Mouse (Mus musculus) embryonic facial prominence, embryonic 12.5 days (tissue): Measurements from ENCODE around the gene Lexm. TPM values are rescaled to one million over a fixed set of nuclear protein-coding genes. Genes with fewer than 3 reads are reported as not detected.

Experiments
- ATAC-seq: fragments of 200-750 bp; cut with Nextera tagmentation; 2 replicates; pipeline ENCODE4 v1.8.0; 2017; ENCODE audit not compliant: insufficient number of reproducible peaks, insufficient read depth, low FRiP score, low TSS enrichment
- H3K27ac ChIP-seq: fragments of 300-500 bp; sonication (generic); 2 replicates; pipeline ENCODE4 v1.5.1; 2016; ENCODE audit warnings: mild to moderate bottlenecking
- H3K27me3 ChIP-seq: fragments of 300-500 bp; sonication (generic); 2 replicates; pipeline ENCODE4 v1.6.1; 2016; ENCODE audit warnings: mild to moderate bottlenecking, moderate library complexity
- H3K36me3 ChIP-seq: fragments of 300-500 bp; sonication (generic); 2 replicates; pipeline ENCODE4 v1.6.1; 2016; ENCODE audit warnings: mild to moderate bottlenecking
- H3K4me1 ChIP-seq: fragments of 300-500 bp; sonication (generic); 2 replicates; pipeline ENCODE4 v1.6.1; 2016
- H3K4me2 ChIP-seq: fragments of 300-500 bp; sonication (generic); replicated peaks from 2 replicates; pipeline ENCODE4 v1.6.1; 2016; ENCODE audit warnings: mild to moderate bottlenecking, moderate library complexity
- H3K4me3 ChIP-seq: fragments of 300-500 bp; sonication (generic); 2 replicates; pipeline ENCODE4 v1.5.1; 2016; ENCODE audit warnings: mild to moderate bottlenecking
- H3K9ac ChIP-seq: fragments of 300-500 bp; sonication (generic); 2 replicates; pipeline ENCODE4 v1.6.1; 2016; ENCODE audit warnings: mild to moderate bottlenecking, moderate library complexity
- H3K9me3 ChIP-seq: fragments of 300-500 bp; sonication (generic); 2 replicates; pipeline ENCODE4 v1.6.1; 2016; ENCODE audit warnings: mild to moderate bottlenecking, moderate library complexity
- WGBS: fragments of 180-500 bp; shearing (Covaris S2); methylation state at CpG from one replicate; pipeline ENCODE4 v1.1.7; 2016; 5-methylcytosine and 5-hydroxymethylcytosine counted together
- polyA plus RNA-seq: library from polyadenylated mRNA; unstranded; fragments of >200 nt; fragmentation: Nextera tagmentation; extraction: Ambion mirVana; gene quantifications from 2 replicates; pipeline ENCODE4 v1.2.1, GENCODE M21; 2016

The Lexm gene
- polyA plus RNA-seq, 1 experiment from 2014 or later = 0.40 TPM

DNA sequence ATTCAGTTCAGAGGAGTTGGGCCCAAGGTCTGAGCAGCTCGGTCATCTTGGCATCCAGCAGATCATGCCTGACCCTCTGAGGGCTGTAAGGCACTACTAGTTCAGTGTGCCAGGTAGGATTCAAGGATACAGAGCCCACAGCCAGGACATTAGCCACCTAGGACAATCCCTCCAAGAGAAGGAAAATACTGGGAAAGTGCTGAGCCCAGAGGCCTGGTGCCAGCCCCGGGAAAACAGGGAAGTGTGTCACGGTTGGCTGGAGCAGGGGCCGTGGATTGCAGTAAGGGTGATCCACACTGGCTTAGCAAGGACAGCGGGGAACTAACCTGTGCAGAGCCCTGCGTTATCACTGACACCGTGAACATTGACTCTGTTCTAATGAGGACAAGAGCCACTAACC, 39.5 kb downstream of the Lexm start:
- H3K36me3 ChIP-seq = peaks cover 89% of the 10 kb centered on the region
- no peak for ATAC-seq
- H3K4me1 ChIP-seq = no peaks in the 10 kb centered on the region
- WGBS = 83% methylated on average over 7 of the region's 7 CpGs
- no peaks in the 10 kb centered on the region for H3K9me3 ChIP-seq
- no peak overlapping the region for H3K27ac ChIP-seq
- no peak overlapping the region for H3K4me2 ChIP-seq
- H3K4me3 ChIP-seq = no peak overlapping the region
- H3K9ac ChIP-seq = no peak overlapping the region
- H3K27me3 ChIP-seq = no peaks in the 10 kb centered on the region

DNA sequence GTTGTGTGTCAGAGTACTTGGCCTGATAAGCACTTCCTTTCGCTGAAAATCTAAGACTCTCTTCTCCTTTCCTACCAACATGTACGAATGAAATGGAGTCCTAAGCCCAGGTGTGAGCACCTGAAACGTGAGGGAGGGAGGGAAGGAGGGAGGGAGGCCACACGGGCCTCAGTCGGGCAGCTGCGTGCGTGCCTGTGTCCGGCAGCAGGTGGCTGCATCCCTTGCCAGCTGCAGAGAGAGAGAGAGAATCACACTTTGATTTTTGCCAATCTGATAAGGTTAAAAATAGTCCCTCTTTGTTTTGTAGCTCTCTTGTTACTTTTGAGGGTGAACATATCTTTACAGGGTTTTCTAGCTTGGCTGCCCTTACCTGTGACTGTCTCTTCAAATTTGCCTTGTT, 42.0 kb downstream of the Lexm start:
- Histone ChIP-seq H3K27ac (no peak overlapping the region), H3K9ac (no peak overlapping the region), H3K4me3 (no peak overlapping the region), H3K4me1 (no peaks in the 10 kb centered on the region), H3K9me3 (no peaks in the 10 kb centered on the region), H3K27me3 (no peaks in the 10 kb centered on the region), H3K36me3 (peaks cover 87% of the 10 kb centered on the region), H3K4me2 (no peak overlapping the region)
- no peak for ATAC-seq
- 89% methylated on average over 8 of the region's 8 CpGs for WGBS

DNA sequence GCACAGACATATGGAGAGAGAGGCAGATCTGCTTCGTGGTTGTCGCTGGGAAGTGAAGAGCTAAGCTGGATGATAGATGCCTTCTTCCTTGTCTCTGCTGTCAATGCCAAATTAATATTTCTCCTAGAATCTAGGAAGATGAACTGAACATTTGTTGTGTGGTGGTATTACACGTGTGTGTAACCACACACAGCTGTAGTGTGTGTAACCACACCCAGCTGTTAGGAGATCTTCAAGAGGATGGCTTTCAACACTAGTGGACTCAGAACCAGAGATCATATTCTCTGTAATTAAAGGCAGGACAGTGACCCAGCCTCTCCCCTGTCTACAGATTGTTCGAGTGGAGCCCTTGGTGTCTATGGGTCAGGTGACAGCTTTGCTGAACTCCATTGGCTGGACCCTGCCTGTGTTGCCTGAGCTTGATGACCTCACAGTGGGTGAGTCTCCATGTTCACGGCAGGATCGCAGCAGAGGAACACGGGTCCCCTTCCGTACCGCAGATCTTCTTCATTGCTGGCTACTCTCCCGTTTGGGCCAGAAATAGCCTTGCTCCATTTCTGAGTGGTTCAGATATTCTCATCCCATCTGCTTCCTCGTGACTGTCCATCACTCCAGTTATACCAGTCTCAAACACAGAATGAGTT, 45.8 kb downstream of the Lexm start:
- Histone ChIP-seq H3K9me3 (no peaks in the 10 kb centered on the region), H3K4me2 (no peak overlapping the region), H3K9ac (no peak overlapping the region), H3K27ac (no peak overlapping the region), H3K4me1 (no peaks in the 10 kb centered on the region), H3K27me3 (no peaks in the 10 kb centered on the region), H3K36me3 (peaks cover 82% of the 10 kb centered on the region), H3K4me3 (no peak overlapping the region)
- no peak for ATAC-seq
- 86% methylated on average over 11 of the region's 11 CpGs for WGBS

DNA sequence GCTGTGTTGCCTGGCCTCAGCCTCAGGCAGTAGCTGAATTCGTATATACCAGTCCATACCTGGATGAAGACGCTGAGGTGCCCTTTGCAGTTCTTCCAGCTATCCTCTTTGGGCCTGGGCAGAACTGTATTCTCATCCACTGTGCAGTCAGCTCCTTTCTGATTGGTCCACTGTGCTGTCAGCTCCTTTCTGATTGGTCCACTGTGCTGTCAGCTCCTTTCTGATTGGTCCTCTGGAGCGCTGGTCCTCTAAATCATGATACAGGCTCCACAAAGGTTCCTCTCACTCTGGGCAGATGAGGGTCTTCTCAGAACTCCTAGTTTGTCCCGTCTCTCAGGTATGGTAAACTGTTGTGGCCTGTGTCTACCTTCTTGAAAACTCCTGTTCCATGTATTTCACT, 47.4 kb downstream of the Lexm start:
- Histone ChIP-seq H3K9ac (no peak overlapping the region), H3K9me3 (no peaks in the 10 kb centered on the region), H3K4me3 (no peak overlapping the region), H3K36me3 (peaks cover 81% of the 10 kb centered on the region), H3K27me3 (no peaks in the 10 kb centered on the region), H3K4me1 (no peaks in the 10 kb centered on the region), H3K27ac (no peak overlapping the region), H3K4me2 (no peak overlapping the region)
- no peak for ATAC-seq
- WGBS = 84% methylated on average over 4 of the region's 4 CpGs

DNA sequence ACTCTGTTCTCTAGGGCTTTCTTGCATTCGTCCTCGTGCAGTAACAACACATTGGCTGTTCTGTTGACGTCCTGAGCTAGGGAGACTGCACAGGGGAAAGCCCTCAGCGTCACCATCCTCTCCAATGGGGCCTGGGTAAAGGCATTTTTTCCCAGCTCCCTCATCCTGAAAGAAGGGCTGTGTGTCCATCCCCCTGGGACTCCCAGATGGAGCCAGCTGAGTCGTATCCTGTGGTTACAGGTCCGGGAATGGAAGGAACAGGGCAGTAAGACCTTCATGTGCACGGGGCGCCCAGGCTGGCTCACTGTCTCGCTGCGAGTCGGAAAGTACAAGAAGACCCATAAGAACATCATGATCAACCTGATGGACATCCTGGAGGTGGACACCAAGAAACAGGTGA, 52.9 kb downstream of the Lexm start:
- ATAC-seq = no peak
- no peak overlapping the region for H3K27ac ChIP-seq
- H3K36me3 ChIP-seq = peaks cover 44% of the 10 kb centered on the region

DNA sequence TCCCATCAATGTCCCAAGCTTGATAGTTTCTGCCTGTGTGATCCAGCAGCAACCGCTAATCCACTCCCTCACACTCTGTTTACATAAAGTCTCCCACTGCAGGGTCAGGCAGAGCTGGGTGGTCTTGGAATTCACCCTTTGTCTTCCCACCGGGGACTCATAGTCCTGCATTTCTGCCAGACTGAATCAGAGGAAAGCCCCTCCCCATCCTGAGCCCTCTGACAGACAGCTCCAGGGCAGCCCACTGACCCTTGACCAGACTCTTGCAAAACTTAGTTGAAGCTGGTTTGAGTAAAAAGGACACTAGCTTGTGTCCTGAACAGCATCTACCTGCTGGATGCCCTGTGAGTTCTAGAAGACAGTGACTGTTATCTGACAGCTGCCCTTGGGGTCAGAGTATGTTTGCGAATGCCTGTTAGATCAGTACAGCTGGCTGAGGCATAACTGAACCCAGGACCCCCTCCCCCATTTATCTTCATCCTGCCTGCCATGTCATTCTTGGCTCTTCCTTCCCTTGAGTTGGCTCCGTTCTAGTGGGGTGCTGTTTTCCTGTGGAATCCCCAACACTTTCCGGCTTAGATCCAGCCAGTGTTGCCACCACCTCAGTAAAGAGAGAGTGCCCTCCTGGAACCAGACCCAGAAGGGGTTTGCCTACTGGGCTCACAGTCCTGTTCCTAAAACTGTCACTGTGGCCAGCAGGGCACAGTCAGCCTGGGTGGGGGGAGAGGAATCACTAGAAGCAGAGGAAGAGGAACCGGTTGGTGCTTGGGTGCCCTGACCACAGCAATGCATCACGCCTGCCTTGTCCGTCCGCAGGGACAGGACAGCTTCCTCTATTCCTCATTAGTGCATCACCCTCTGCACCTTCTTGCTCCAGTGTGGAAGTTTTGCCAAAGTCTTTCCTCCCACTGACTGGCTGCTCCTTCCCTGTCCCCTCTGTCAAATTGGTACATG, 53.9 kb downstream of the Lexm start:
- Histone ChIP-seq H3K9me3 (no peaks in the 10 kb centered on the region), H3K4me2 (peak overlapping the region; percentile 61), H3K36me3 (peaks cover 40% of the 10 kb centered on the region), H3K4me3 (peak overlapping the region; percentile 94), H3K9ac (peak overlapping the region; percentile 85; the same call in 1 of the 2 replicates), H3K4me1 (peaks cover 31% of the 10 kb centered on the region), H3K27me3 (no peaks in the 10 kb centered on the region), H3K27ac (no peak overlapping the region)
- WGBS = 57% methylated on average over 9 of the region's 9 CpGs
- ATAC-seq = no peak

More for the DNA sequence above, 52.9 kb downstream of the Lexm start:
- H3K4me2 ChIP-seq = 0 out of 2 replicates have a peak overlapping the region, but pooled peaks have one; percentile 61
- H3K27me3 ChIP-seq = no peaks in the 10 kb centered on the region
- no peak overlapping the region for H3K9ac ChIP-seq
- H3K4me3 ChIP-seq = no peak overlapping the region
- 89% methylated on average over 11 of the region's 11 CpGs for WGBS
- H3K4me1 ChIP-seq = peaks cover 31% of the 10 kb centered on the region
- no peaks in the 10 kb centered on the region for H3K9me3 ChIP-seq

DNA sequence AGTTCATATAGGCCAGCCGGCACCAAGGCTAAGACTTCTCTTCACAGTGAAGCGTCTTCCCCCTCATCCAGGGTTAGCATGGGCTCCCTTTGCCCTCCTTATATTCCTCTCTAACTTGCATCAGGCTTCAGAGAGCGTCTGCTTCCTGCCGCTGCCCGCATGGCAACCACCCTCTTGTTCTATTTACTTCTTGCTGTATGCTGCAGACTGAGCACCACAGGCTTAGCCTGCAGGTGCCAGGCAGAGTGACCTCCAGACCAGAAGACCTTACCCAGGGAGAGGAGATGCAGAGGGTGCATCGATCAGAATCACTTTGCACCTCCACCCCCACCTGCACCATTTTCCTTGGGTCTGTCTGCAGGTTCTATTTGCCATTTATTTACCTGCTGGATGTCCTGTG, 55.0 kb downstream of the Lexm start:
- Histone ChIP-seq H3K27me3 (no peaks in the 10 kb centered on the region), H3K9me3 (no peaks in the 10 kb centered on the region), H3K4me3 (peak overlapping the region; percentile 94), H3K9ac (peak overlapping the region; percentile 85), H3K4me2 (peak overlapping the region; percentile 61), H3K36me3 (peaks cover 29% of the 10 kb centered on the region), H3K27ac (no peak overlapping the region), H3K4me1 (peaks cover 31% of the 10 kb centered on the region)
- ATAC-seq = no peak
- WGBS = 18% methylated on average over 6 of the region's 6 CpGs

DNA sequence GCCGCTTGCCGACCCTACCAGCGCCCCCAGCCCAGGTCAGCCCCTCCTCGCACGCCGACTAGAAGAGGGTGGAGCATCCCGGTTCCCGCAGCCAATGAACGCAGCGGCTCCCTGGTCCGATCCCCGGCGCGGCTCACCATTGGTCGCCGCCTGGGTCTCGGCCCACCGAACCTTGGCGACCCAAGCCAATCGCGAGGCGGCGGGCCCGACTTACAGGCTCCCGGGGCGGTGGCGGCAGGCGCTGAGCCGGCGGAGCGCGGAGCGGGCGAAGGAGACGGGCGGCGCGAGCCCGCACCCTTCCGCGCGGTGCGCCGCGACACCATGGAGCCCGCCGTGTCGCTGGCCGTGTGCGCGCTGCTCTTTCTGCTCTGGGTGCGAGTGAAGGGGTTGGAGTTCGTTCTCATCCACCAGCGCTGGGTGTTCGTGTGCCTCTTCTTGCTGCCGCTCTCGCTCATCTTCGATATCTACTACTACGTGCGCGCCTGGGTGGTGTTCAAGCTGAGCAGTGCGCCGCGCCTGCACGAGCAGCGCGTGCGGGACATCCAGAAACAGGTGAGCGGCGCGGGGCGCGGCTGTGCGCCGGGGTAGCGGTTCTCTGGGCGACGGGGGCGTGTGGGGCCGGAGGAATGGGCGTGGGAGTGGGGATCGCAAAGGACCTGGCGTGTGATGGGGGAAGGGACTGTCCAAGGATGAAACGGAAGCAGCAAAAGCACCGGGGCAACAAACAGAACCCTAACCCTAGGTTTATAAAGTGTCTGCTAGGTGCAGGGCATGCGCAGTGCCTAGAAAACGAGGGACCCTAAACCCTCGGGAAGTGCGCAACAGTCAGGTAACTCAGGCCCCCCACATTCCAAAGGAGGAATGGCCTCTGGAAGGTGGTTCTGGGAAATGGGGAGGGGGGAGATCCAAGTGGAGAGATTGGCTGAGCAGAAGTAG, 55.9 kb downstream of the Lexm start, which contains the start of gene Dhcr24:
Gene Dhcr24, plus strand, starts transcription at position 193 of the 936 bp plus-strand sequence.
- under 1% methylated on average over 89 of the region's 89 CpGs for WGBS
- Histone ChIP-seq H3K36me3 (peaks cover 22% of the 10 kb centered on the region), H3K4me2 (peak within 1 kb of the TSS; percentile 61), H3K4me1 (peaks cover 31% of the 10 kb centered on the region), H3K27me3 (no peaks in the 10 kb centered on the region), H3K27ac (peak within 1 kb of the TSS; percentile 90), H3K4me3 (peak within 1 kb of the TSS; percentile 94), H3K9ac (peak within 1 kb of the TSS; percentile 85), H3K9me3 (no peaks in the 10 kb centered on the region)
- peak; percentile 98 for ATAC-seq

DNA sequence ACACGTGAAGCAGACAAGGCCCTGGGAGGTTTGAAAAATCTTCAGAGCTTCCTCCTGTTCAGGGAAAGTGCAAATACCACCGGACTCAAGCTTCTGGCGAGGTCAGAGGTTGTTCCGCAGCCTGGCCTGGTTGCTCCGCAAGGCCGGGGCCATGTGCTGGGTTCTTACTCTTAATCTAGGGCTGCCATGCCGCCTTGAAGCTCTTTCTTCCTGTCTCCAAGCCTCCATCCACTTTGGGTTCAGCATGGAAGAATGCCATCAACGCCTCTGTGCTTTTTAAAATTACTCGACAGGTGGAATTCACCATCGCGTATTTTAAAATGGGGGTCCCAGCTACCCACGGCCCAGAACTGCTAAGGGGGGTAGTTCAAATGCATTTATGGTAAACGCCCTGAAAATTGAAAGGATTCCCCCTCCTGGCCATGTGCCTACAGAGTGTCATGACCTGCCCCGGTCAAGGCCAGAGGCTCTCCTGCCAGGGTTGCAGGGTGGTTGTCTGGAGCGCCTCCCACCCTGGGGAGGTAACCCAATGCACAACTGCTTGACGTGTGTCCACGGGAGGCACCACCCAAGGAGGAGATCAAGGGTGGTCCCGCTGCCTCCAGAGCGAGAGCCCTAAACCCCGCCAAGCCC, 56.7 kb downstream of the Lexm start:
- Histone ChIP-seq H3K9ac (peak overlapping the region; percentile 33; the same call in 1 of the 2 replicates), H3K9me3 (no peaks in the 10 kb centered on the region), H3K4me2 (peak overlapping the region; percentile 61), H3K4me3 (peak overlapping the region; percentile 94), H3K27ac (0 out of 2 replicates have a peak overlapping the region, but pooled peaks have one; percentile 47), H3K36me3 (peaks cover 14% of the 10 kb centered on the region), H3K4me1 (peaks cover 31% of the 10 kb centered on the region), H3K27me3 (no peaks in the 10 kb centered on the region)
- under 1% methylated on average over 20 of the region's 20 CpGs for WGBS
- ATAC-seq = no peak

DNA sequence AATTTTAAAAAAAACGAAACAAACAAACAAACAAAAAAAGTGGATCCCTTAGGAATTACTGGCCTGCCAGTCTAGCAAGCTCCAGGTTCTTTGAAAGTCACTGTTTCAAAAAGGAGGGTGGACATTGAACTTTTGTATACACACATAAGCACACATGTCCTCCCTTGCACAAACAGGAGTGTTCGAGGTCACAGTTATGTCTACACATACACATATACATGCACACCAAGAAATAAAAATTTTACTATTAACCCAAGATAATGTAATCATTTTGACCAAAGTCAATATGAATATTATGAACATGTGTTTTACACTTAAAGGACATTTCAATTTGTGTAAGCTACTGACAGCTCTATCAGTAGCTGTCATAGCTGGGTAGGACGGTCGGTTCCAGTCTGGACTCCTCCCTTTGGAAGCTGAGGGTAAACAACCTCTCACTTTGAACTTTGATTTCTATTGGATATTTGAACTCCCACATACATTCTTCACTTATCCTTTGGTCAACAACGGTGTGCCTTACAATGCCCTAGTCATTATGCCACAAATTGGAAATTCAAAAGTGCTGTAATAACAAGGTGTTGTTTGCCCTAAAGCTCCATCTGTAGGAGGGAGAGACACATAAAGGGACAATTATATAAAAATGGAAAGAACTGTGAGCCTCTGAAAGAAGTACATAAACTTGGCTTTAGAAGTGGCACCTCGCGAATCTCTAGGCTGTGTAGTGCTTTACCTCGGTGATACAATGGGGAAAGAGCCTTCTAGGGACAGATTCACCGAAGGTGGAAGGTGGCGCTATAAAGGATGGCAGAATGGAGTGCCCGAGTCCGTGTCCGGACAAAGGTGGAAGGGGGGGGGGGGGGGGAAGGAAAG, 57.5 kb downstream of the Lexm start:
- Histone ChIP-seq H3K4me2 (peak overlapping the region; percentile 61), H3K9ac (no peak overlapping the region), H3K4me3 (peak overlapping the region; percentile 94), H3K27ac (no peak overlapping the region), H3K36me3 (peaks cover 8% of the 10 kb centered on the region), H3K4me1 (peaks cover 31% of the 10 kb centered on the region), H3K27me3 (no peaks in the 10 kb centered on the region), H3K9me3 (no peaks in the 10 kb centered on the region)
- 29% methylated on average over 13 of the region's 13 CpGs for WGBS
- no peak for ATAC-seq
